Mouse (Mus musculus) C2C12 (cell line): ENCODE data around the gene Slc15a4.

Experiments used
- CEBPB ChIP-seq: IDR thresholded peaks from one replicate; pipeline ENCODE4 v1.6.1; 2011; ENCODE audit warnings: low read depth, mild to moderate bottlenecking, control low read depth, moderate library complexity
- CTCF ChIP-seq: IDR thresholded peaks from one replicate; pipeline ENCODE4 v1.5.1; 2011; ENCODE audit not compliant: control insufficient read depth, insufficient read depth, insufficient read length
- FOSL1 ChIP-seq: IDR thresholded peaks from one replicate; pipeline ENCODE4 v1.8.0; 2011; ENCODE audit warnings: mild to moderate bottlenecking, low read length; ENCODE audit not compliant: poor library complexity, insufficient read depth, severe bottlenecking
- MAX ChIP-seq: IDR thresholded peaks from one replicate; pipeline ENCODE4 v1.6.1; 2011; ENCODE audit warnings: mild to moderate bottlenecking, control low read depth
- USF1 ChIP-seq: IDR thresholded peaks from one replicate; pipeline ENCODE4 v1.6.1; 2011; ENCODE audit warnings: low read depth, mild to moderate bottlenecking, control low read depth, moderate library complexity

DNA sequence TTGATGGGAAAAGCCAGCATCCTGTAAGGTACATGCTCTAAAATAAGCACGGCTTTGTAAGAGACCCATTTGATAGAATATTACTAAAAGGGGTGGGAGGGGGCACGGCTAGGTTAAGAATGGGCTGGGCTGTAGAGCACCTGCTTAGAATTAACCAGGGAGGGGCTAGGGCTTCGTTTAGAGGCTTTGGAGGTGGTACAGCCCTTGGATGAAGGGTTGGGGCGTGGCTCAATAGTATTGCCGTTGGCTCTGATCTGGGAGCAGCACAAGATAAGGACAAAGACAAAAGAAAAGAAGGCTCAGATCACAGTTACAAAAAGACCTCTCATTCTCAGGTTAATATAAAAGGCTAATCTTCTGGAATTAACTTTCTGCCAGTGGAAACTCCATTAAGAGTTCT is 27.6 kb upstream of the Slc15a4 start:
- TF ChIP-seq CTCF (no peak), USF1 (no peak), FOSL1 (no peak), MAX (no peak), CEBPB (no peak)
